Mouse (Mus musculus) gastrocnemius, adult 18-20 months (tissue): Measurements from ENCODE around the gene Hoxc5. TPM values are rescaled to one million over a fixed set of nuclear protein-coding genes. Genes with fewer than 3 reads are reported as not detected.

Experiments used
- microRNA-seq: library from miRNA; unstranded; fragments of <30 nt; microRNA quantifications from one replicate; pipeline ENCODE4 v1.2.0, GENCODE M21; 2021
- total RNA-seq, 2 experiments: library from RNA; stranded (reverse); gene quantifications; 2 replicates each; pipeline ENCODE4 v1.2.3; 2021

The Hoxc5 gene
- total RNA-seq, 2 experiments from 2014 or later = 1.5 to 2.1 TPM

Small RNA genes within 50 kb of the gene (microRNA-seq; reads per million reads assigned to microRNA genes)
- gene Mir196a-2 (5,121 reads per million, percentile 91 among the genes with 10 or more reads in this experiment), gene Mir615 (1,572 reads per million, percentile 87 among the genes with 10 or more reads in this experiment)

Other genes with a start within 250 kb of the Hoxc5 start
- 10 to 100 TPM; 72.7 to 73.2 TPM for gene Calcoco1, start 245.3 kb upstream of the Hoxc5 start, total RNA-seq
- gene Hoxc13, start 46.3 kb upstream of the Hoxc5 start, total RNA-seq = not detected
- gene Hoxc12, start 30.7 kb upstream of the Hoxc5 start, total RNA-seq = not detected
- 1 to 10 TPM; 6.7 to 8.3 TPM for gene Hoxc11, start 13.0 kb upstream of the Hoxc5 start, total RNA-seq
- gene Hoxc10, start 647 bp upstream of the Hoxc5 start, total RNA-seq = 10 to 100 TPM; 78.5 to 88.0 TPM
- 1 to 10 TPM; 6.8 to 7.4 TPM for gene Hoxc9, start 9.0 kb downstream of the Hoxc5 start, total RNA-seq
- 1 to 10 TPM; 1.3 to 1.9 TPM for gene Hoxc8, start 23.2 kb downstream of the Hoxc5 start, total RNA-seq
- 1 to 10 TPM; 5.3 to 5.8 TPM for gene Hoxc6, start 30.8 kb downstream of the Hoxc5 start, total RNA-seq
- gene Hoxc4, start 51.5 kb downstream of the Hoxc5 start, total RNA-seq = 1 to 10 TPM; 3.8 to 5.3 TPM
- 10 to 100 TPM in 1 of 2 experiments, 1 to 10 TPM in 1; 9.4 to 11.3 TPM for gene Smug1, start 199.6 kb downstream of the Hoxc5 start, total RNA-seq